Mouse (Mus musculus) monocyte, adult 5-6 weeks (primary cell): Measurements from ENCODE around the gene Zfp235. TPM values are rescaled to one million over a fixed set of nuclear protein-coding genes. Genes with fewer than 3 reads are reported as not detected.

Experiments
- ATAC-seq: fragments of 153-309, 156-312 bp; replicated peaks from 2 replicates; pipeline ENCODE4 v1.8.0; 2017; ENCODE audit warnings: mild to moderate bottlenecking; ENCODE audit not compliant: low TSS enrichment, insufficient number of reproducible peaks, severe bottlenecking, poor library complexity, low FRiP score
- total RNA-seq: library from RNA; stranded (forward); fragments of 200-1000, 200-491, 200-594 nt; gene quantifications from 3 replicates; pipeline ENCODE4 v1.2.3, GENCODE M21; 2017

The Zfp235 gene
- total RNA-seq, result 4.9 to 11.2 TPM (median 7.6 TPM) in 3 replicates

DNA sequence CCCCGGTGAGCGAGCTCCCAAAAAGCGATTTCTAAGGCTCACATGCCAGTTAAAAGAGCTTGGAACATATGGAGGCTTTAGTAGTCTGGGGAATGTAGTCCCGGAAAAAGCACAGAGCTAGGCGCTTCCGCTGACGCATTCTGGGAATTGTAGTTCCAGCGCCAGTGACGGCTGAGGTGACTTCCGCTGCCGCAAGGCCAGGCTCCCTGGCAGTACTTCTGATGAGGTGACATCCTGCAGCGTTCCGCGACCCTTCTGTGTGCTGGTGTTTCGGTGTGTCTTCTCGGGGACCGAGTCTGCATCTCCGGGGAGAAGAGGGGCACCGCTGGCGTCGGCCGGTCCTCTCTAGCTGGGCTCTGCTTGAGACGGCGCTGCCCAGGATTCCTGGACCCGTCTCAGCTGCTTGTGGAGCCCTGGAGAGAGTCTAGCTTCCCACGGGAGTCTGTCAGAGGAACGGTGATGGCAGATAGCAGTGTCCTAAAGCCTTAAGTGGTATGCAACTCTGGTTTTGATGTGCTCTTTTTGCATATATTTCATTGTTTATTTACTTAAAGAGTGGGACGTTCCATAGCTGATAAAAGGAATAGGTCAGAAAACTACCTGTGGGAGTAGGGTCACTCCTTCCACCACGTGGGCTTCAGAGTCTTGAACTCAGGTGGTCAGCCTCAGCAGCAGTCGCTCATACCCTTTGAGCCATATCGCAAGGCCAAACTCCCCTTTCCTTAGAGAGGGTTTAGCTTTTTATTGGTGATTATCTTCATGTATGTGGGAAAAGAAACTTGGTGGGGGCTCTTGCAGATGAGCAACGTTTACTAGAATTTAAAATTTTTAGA, at the start of gene Zfp235:
Gene Zfp235, plus strand, starts transcription at position 174 of the 833 bp plus-strand sequence.
- peak; percentile 98 for ATAC-seq

DNA sequence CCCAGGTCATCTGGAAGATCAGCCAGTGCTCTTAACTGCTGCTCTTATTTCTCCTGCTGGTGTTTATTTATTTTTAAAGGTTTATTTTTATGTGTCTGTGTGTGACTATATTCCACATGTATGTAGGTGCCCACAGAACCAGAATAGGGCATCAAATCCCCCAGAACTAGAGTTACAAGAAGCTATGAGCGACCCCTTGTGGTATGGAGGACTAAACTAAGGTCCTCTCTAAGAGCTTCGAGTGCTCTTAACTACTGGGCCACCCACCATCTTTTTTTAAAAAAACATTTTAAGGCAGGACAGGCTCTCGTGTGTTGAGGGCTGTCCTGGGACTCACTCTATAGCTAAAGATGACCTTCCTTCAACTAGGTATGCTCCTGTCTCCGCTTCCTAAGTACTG, 47.1 kb upstream of the Zfp235 start:
- no peak for ATAC-seq

DNA sequence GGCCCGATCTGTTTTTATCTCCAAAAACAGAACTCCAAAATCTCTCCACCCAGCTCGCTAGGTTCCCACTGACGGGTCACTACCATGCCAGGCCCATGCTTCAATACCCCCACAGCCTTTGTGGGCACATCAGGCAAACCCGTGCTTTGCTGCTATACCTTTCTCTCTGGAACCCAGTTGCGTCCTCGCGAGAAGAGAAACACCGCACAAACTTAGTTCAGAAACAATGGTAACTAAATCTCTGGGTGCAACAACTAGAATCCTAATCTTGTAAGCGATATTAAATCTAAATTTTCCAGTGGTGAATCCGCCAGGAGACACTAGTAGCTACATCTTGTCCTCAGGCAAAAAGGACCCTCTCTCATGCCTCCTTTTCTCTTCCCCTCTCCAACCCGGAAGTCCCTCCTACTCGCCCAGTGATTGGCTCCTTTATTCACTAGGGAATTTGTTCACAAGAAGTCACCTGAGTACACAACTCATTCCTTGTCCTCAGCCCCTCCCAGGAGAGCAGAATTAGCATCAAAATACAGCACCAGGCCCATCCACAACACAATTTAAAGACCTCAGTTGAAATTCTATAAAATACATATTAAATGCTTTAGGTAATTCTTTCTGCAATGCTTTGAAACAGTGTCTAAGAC, 46.4 kb upstream of the Zfp235 start:
- no peak for ATAC-seq

DNA sequence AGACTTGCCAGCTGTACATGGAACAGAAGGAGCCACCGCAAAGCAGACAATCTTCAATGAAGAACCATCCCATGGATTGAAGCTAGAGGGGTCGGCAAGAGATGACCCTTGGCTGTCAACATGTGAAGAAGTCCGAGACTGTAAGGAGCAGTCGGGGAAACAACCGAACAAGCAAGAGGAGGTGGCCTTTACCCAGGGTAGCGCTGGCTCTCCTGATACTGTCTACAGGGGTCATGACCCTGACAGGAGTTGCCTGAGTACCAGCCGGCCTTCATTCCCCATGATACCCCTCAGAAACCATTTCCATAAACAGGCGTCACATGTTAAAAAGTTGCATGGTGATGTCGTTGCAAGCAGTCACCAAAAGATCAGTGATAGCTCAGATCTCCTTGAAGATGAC, 29.6 kb upstream of the Zfp235 start:
- no peak for ATAC-seq

DNA sequence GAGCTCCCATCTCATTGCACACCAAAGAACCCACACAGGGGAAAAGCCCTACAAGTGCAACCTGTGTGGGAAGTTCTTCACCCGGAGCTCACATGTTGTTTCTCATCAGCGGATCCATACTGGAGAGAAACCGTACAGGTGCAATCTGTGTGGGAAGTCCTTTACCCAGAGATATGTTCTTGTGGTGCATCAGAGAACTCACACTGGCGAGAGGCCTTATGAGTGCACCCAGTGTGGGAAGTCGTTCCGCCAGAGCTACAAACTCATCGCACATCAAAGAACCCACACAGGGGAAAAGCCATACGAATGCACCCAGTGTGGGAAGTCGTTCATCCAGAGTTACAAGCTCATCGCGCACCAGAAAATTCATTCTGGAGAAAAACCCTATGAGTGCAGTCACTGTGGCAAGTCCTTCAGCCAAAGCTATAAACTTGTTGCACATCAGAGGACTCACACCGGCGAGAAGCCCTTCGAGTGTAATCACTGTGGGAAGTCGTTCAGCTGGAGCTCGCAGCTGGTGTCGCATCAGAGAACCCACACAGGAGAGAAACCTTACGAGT, 28.7 kb upstream of the Zfp235 start:
- ATAC-seq, result no peak

DNA sequence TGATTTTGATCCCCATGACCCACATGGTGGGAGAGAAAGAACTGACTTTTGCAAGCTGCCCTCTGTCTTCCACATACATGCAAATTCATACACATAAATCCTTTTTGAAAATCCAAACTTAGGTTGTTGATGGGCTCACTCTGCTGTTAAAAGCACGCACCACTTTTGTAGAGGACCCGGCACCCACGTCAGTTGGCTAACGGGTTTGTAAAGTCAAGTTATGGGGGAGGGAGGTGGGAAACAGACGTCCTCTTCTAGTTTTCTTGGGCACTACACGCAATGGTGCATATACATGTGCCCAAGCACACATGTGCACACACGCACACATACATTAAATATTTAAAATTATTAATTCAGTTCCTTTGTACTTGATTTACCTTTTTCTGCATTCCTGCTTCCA, 23.1 kb upstream of the Zfp235 start:
- no peak for ATAC-seq

DNA sequence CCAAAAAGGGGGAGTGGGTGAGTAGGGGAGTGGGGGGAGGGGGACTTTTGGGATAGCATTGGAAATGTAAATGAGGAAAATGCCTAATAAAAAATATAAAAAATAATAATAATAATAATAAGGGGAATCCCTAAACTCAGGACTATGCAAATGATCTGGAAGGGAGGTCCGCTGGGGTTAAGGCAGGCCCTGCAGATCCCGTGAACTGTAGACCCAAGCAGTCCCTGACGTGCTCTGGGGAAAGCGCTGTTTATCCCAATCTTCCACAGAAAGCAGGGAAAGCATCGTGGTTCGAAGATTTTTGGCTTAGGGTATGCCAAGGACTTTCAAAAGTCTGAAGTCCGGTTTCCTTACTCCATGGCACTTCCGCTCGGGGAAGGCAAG, 22.2 kb upstream of the Zfp235 start:
- ATAC-seq, result no peak

DNA sequence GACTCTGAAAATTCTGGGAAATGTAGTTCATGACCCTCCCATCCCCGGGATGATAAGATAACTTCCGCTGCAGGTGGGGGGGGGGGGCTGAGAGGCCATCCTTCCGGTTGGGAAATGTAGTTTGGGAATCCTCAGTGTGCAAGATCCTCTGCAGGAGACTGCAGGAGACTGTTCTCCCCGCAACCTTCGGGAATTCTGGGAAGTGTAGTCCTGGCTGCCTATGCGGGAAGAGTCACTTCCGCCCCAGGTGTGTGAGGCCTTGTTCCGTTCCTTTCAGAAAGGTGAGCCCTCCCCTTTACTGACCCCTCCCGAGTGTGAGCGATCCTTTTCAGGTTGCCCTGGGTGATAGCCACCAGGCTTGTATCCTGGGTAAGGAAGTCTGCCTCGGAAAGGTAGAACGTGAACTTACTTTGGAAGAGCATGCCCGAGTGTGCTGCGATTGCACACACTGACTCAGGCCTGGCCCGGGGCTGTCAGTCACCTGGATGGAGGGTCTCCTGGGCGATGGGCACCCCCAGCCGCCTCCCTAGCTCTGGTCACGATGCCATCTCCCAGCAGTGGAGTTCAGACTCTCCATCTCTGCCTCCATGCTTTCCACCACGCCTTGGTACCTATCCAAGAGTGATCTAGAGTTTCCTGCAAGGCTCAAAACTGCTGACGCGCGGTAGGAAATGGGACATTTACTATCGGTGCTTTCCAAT, 21.7 kb upstream of the Zfp235 start, which contains the start of gene Zfp112:
Gene Zfp112, plus strand, starts transcription at position 159 of the 701 bp plus-strand sequence.
- ATAC-seq, result no peak

DNA sequence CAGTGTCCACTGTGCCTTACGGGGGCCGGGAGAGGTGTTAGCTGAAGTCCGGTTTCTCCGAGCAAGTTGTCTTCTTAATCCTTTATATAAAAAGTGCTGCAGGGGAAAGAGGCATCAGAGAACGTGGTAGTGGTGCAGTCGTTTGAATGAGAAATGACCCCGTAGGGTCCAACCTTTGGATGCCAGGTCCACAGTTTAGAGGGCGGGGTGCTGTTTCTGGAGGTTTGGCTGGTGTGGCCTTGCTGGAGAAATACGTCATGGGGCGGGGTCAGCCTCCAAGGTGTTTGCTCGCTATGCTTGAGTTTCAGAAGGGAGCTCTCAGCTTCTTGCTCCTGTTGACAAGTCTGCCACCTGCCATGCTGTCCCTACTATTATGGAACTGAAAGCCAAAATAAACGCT, 21.0 kb upstream of the Zfp235 start:
- no peak for ATAC-seq

DNA sequence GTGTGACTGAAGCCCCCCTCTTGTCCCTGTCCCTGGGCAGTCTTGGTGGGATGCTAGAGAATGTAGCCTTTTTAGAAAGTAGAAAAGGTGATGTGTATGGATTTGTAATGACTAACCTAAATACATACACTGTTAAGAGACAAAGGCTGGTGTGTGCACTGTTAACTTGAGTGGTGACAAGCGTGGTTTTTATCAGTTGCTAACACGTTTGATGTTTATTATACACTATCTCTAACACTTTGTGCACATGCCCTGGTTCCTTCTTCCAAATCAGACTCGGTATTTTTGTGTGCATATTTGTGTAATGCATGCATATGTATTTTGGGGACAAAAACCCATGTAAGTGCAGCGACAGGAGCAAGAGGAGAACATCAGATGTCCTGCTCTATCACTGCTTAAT, 17.3 kb upstream of the Zfp235 start:
- ATAC-seq, result no peak

DNA sequence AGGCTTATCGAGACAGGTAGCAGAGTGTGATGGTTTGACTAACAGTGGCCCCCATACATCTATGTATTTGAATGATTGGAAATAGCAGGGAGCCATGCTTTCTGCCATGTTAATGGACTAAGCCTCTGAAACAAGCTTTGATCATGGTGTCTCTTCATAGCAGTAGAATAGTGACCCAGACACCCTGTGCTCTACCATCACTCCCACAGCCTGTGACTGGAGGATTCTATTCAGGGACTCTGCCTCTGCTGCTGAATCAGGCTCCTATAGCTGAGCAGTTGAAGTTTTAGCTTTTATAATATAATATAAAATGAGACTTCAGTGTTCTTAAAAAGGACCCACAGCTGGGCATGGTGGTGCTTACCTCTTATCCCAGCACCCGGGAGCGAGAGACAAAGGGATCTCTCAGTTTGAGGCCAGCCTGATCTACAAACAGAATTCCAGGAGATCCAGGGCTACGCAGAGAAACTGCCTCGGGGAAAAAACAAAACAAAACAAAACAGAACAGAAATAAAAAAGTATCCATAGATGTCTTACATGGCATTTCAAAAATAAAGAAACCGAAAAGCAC, 459 bp upstream of the Zfp235 start:
- no peak for ATAC-seq

DNA sequence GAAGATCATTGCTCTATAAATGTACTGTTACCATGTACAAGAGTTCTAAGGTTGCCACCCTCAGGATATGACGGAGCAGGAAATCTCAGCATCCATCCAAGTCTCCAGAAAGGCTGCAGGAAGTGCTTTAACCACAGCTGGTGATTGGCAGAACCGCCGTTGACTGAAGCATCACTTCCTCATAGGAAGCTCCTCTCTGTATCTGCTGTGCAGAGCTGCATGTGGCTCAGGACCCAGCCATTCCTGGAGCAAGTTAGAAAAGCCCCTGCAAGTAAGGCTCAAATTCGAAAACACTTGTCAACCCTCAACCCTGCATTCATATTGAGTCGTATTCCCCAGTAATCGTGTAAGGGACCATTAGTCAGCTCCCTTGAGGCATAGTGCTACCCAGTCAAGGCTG, 8.6 kb downstream of the Zfp235 start:
- ATAC-seq, result no peak

DNA sequence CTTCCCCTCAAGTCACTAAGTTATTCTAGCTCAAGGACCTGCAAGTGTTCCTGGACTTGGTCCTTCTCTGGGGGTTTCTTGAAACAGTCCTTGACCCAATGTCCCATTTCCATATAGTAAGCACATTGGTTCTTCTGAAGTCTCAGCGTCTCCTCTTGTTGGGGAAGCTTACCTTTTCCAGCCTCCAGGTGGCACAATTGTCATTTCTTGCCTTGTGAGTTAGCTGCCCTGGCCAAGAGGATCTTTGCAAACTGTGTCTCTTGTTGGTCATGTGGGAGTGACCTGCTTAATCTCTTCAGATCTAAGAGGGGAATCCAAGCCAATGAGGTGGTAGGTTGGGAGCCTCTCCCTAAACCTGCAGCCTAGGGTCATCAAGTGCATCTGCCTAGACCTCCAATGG, 19.3 kb downstream of the Zfp235 start:
- ATAC-seq, result no peak

DNA sequence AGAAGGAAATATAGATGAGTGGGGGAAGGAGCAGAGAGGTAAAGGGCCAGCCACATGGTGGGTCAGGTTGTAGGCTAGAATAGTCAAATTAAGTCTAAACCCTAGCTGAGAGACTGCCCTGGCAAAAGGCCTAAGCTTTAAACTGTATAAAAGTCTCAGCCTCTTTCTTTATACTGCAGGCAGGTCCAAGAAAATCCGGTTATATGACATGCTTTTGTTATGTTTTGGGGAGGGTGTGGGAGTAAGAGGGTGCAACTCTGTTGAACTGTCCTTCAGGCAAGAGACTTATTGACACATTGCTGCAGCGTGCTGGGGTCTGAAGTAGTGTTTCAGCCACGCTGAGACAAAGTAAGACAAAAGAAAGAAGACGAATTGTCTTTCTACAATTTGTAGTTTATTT, 38.2 kb downstream of the Zfp235 start:
- ATAC-seq, result no peak

DNA sequence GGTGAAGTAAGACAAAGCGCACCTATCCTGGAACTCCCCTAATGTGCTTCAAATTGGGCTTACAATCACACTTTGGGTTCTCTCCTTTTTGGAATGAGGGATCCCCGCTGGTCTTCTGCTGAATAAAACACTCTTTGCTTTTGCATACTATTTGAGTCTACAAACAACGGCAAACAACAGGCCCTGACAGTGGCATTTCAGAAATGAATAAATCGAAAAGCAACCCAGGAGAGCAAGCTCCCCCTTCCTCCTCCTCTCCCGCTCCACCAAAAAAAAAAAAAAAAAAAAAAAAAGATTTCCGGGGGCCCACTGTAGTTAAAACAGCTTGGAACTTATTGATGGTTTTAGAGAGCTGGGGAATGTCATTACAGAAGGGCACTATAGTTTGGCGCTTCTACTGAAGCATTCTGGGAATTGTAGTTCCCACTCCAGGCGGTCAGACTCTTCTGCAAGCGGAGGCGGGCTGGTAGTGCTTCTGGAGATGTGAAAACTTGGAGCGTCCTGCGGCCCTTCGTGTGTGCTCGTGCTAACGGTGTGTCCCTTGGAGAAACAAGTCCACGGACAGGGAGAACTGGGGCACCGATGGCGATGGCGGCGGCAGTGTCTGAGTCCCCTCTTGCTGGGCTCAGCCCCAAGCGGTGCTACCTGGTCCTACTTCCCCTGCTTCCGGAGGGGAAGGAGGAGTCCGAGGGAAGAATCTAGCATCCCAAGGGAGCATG, 40.8 kb downstream of the Zfp235 start, which contains the start of gene Zfp114:
Gene Zfp114, plus strand, starts transcription at position 443 of the 719 bp plus-strand sequence.
- peak; percentile 31; the same call in 1 of the 2 replicates for ATAC-seq

DNA sequence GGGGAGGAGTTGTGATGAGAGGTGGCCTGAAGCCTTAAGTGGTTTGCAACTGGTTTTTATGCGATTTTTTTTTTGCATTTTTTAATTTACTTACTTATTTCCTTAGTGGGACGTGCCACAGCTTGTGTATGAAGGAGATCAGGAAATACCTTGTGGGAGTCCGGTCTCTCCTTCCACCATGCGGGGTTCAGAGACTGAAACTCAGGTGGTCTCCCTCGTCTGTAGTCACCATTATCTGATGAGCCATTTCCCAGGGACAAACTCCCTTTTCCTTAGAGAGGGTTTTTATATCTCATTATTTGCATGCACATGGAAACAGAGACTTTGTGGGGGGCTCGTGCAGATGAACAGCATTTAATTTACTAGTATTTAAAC, 41.4 kb downstream of the Zfp235 start:
- no peak for ATAC-seq

DNA sequence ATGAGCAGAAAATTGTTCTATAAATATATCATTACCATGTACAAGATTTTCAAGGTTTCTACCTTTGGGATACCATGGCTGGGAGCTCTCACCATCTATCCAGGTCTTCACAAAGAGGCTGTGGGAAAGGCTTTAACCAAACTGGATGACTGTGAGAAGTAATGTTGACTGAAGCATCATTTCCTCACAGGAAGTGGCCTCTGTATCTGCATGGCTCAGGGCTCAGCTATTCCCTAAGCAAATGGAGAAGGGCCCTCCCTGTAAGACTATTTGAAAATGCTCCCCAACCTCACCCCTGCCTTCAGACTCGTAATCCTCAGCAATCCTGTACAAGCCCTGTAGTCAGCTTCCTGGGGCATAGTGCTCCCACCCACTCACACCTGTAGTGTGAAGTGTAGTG, 53.6 kb downstream of the Zfp235 start:
- no peak for ATAC-seq

DNA sequence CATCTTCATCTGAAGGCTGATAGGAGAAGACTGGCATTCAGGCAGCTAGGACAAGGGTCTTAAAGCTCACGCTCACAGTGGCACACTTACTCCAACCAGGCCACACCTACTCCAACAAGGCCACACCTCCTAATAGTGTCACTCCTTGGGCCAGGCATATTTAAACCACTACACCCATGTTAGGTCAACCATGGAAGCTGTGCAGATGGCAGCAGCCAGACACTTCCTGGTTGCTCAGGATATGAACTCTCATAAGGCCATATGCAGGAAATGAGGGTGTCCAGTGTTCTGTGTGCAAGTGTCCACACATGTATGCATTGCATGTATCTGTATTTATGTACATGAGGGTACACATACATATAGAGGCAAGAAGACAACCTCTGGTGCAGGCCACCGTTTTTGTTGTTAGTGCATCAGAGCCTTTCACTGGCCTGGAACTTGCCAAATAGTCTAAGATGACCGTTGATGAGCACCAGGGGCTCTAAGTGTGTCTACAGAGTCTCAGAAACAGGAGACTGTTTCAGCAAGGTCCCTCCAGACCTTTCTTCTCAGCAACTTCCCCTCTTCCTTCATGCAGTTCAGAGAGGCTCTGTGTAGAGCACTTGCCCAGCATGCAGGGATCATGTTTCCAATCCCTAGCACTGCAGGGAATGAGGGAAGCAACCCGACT, 55.1 kb downstream of the Zfp235 start:
- no peak for ATAC-seq
